Mouse (Mus musculus) CH12.LX (cell line): ENCODE results near the gene Rab40c. TPM values are rescaled to one million over a fixed set of nuclear protein-coding genes. Genes with fewer than 3 reads are reported as not detected.
A peak's percentile ranks its signal among the peaks of the same experiment; 100 is the strongest.

Experiments
- DNase-seq: peaks from one replicate; pipeline ENCODE4 v3.0.0-alpha.2; 2013; ENCODE audit errors: extremely low read depth
- H3K27ac ChIP-seq: 2 replicates; pipeline ENCODE4 v1.5.1; 2012; ENCODE audit warnings: low read depth, mild to moderate bottlenecking, control low read depth, moderate library complexity; ENCODE audit not compliant: insufficient read depth
- H3K27me3 ChIP-seq: replicated peaks from 2 replicates; pipeline ENCODE3; 2012; ENCODE audit warnings: inconsistent platforms
- H3K36me3 ChIP-seq, 2 experiments: replicated peaks in 1 of 2; 2 replicates each; pipeline versions ENCODE3 to v1.6.1; 2012; ENCODE audit warnings: inconsistent platforms in 1 of 2, low read length in 1 of 2, mild to moderate bottlenecking in 1 of 2, mixed read lengths in 1 of 2, moderate library complexity in 1 of 2; ENCODE audit not compliant: control insufficient read depth in 1 of 2, insufficient read depth in 1 of 2
- H3K4me1 ChIP-seq, 2 experiments: 2 replicates each; pipeline ENCODE4 v1.6.1; 2012; ENCODE audit warnings: inconsistent platforms in 1 of 2, moderate library complexity in 1 of 2; ENCODE audit not compliant: insufficient read depth in 2 of 2, control insufficient read depth in 1 of 2
- H3K4me2 ChIP-seq: 2 replicates; pipeline ENCODE4 v1.6.1; 2012; ENCODE audit warnings: low read depth, mild to moderate bottlenecking, control low read depth; ENCODE audit not compliant: poor library complexity, insufficient read depth, severe bottlenecking
- H3K4me3 ChIP-seq, 3 experiments: fragments of 150-350 bp in 1 of 3; sonication (generic) in 1 of 3; replicated peaks in 1 of 3; 2 replicates each; pipeline versions ENCODE3 to v1.5.1; 2011 to 2012; ENCODE audit warnings: low read depth in 2 of 3, low read length in 2 of 3, mild to moderate bottlenecking in 2 of 3, moderate library complexity in 2 of 3, control low read depth in 1 of 3, improper control_type of control experiment in 1 of 3, inconsistent platforms in 1 of 3, mixed read lengths in 1 of 3; ENCODE audit not compliant: poor library complexity in 1 of 3
- H3K79me2 ChIP-seq: replicated peaks from 2 replicates; pipeline ENCODE4 v1.6.1; 2012; ENCODE audit warnings: mild to moderate bottlenecking, moderate library complexity; ENCODE audit not compliant: control insufficient read depth, poor library complexity, insufficient read depth, severe bottlenecking; ENCODE audit errors: extremely low read depth
- H3K9ac ChIP-seq: 2 replicates; pipeline ENCODE4 v1.6.1; 2012; ENCODE audit warnings: low read depth, mild to moderate bottlenecking, control low read depth, moderate library complexity; ENCODE audit not compliant: insufficient read depth
- H3K9me3 ChIP-seq: replicated peaks from 2 replicates; pipeline ENCODE3; 2012; ENCODE audit warnings: low read length, inconsistent platforms, mixed read lengths
- BHLHE40 ChIP-seq: IDR thresholded peaks from 2 replicates; pipeline ENCODE4 v1.6.1; 2011; ENCODE audit warnings: mild to moderate bottlenecking, low read depth, low read length, improper control_type of control experiment
- CHD2 ChIP-seq: IDR thresholded peaks from 2 replicates; pipeline ENCODE4 v1.6.1; 2011; ENCODE audit warnings: low read length, improper control_type of control experiment
- CTCF ChIP-seq, 2 experiments: IDR thresholded peaks in 1 of 2; conservative IDR thresholded peaks in 1 of 2; 2 replicates each; pipeline ENCODE4 v1.5.1; 2011 to 2012; ENCODE audit warnings: low read depth in 2 of 2, low read length in 2 of 2, improper control_type of control experiment in 1 of 2, inconsistent platforms in 1 of 2, mild to moderate bottlenecking in 1 of 2, moderate library complexity in 1 of 2
- E2F4 ChIP-seq: IDR thresholded peaks from 2 replicates; pipeline ENCODE4 v1.6.1; 2011; ENCODE audit warnings: low read depth, low read length, improper control_type of control experiment; ENCODE audit not compliant: insufficient replicate concordance
- ELF1 ChIP-seq: IDR thresholded peaks from 2 replicates; pipeline ENCODE4 v1.6.1; 2014; ENCODE audit warnings: low read depth, mild to moderate bottlenecking, inconsistent platforms, low read length, improper control_type of control experiment
- EP300 ChIP-seq: IDR thresholded peaks from 2 replicates; pipeline ENCODE4 v1.6.1; 2011; ENCODE audit warnings: low read length, improper control_type of control experiment
- ETS1 ChIP-seq: conservative IDR thresholded peaks from 2 replicates; pipeline ENCODE4 v1.6.1; 2012; ENCODE audit warnings: low read depth, mild to moderate bottlenecking, inconsistent platforms, low read length, improper control_type of control experiment, moderate library complexity
- HCFC1 ChIP-seq: IDR thresholded peaks from 2 replicates; pipeline ENCODE4 v1.6.1; 2012; ENCODE audit warnings: low read depth, mild to moderate bottlenecking, inconsistent platforms, low read length, improper control_type of control experiment
- JUN ChIP-seq: IDR thresholded peaks from 2 replicates; pipeline ENCODE4 v1.6.1; 2011; ENCODE audit warnings: low read depth, mild to moderate bottlenecking, low read length, improper control_type of control experiment, moderate library complexity; ENCODE audit not compliant: insufficient read depth
- JUND ChIP-seq: conservative IDR thresholded peaks from 2 replicates; pipeline ENCODE4 v1.6.1; 2011; ENCODE audit warnings: low read depth, low read length, improper control_type of control experiment
- KAT2A ChIP-seq: IDR thresholded peaks from 2 replicates; pipeline ENCODE4 v1.6.1; 2012; ENCODE audit warnings: low read length, improper control_type of control experiment, inconsistent platforms; ENCODE audit not compliant: insufficient replicate concordance
- MAFK ChIP-seq: IDR thresholded peaks from 2 replicates; pipeline ENCODE4 v1.6.1; 2011; ENCODE audit warnings: low read length, improper control_type of control experiment; ENCODE audit not compliant: insufficient replicate concordance
- MAX ChIP-seq: IDR thresholded peaks from 2 replicates; pipeline ENCODE4 v1.6.1; 2011; ENCODE audit warnings: low read length, improper control_type of control experiment
- MAZ ChIP-seq: IDR thresholded peaks from 2 replicates; pipeline ENCODE4 v1.6.1; 2012; ENCODE audit warnings: low read depth, mild to moderate bottlenecking, inconsistent platforms, low read length, improper control_type of control experiment, moderate library complexity
- MEF2A ChIP-seq: IDR thresholded peaks from 2 replicates; pipeline ENCODE4 v1.6.1; 2014; ENCODE audit warnings: low read depth, mild to moderate bottlenecking, inconsistent platforms, low read length, improper control_type of control experiment, borderline replicate concordance
- MXI1 ChIP-seq: IDR thresholded peaks from 2 replicates; pipeline ENCODE4 v1.6.1; 2011; ENCODE audit warnings: mild to moderate bottlenecking, low read depth, low read length, improper control_type of control experiment
- NELFE ChIP-seq: IDR thresholded peaks from 2 replicates; pipeline ENCODE4 v1.6.1; 2011; ENCODE audit warnings: low read depth, low read length, improper control_type of control experiment
- NRF1 ChIP-seq: IDR thresholded peaks from 2 replicates; pipeline ENCODE4 v1.6.1; 2014; ENCODE audit warnings: low read depth, mild to moderate bottlenecking, inconsistent platforms, low read length, improper control_type of control experiment, moderate library complexity
- POLR2A ChIP-seq: IDR thresholded peaks from 2 replicates; pipeline ENCODE4 v1.6.1; 2011; ENCODE audit warnings: low read depth, mild to moderate bottlenecking, improper control_type of control experiment, low read length
- POLR2AphosphoS2 ChIP-seq: IDR thresholded peaks from 2 replicates; pipeline ENCODE4 v1.6.1; 2011; ENCODE audit warnings: low read depth, low read length, improper control_type of control experiment
- RCOR1 ChIP-seq: conservative IDR thresholded peaks from 2 replicates; pipeline ENCODE4 v1.6.1; 2012; ENCODE audit warnings: low read depth, mild to moderate bottlenecking, inconsistent platforms, low read length, improper control_type of control experiment
- SIN3A ChIP-seq: IDR thresholded peaks from 2 replicates; pipeline ENCODE4 v1.6.1; 2012; ENCODE audit warnings: low read length, improper control_type of control experiment, inconsistent platforms
- TBP ChIP-seq: conservative IDR thresholded peaks from 2 replicates; pipeline ENCODE4 v1.6.1; 2011; ENCODE audit warnings: low read depth, low read length, improper control_type of control experiment
- TCF12 ChIP-seq: IDR thresholded peaks from 2 replicates; pipeline ENCODE4 v1.6.1; 2014; ENCODE audit warnings: low read depth, mild to moderate bottlenecking, inconsistent platforms, low read length, improper control_type of control experiment
- UBTF ChIP-seq: IDR thresholded peaks from 2 replicates; pipeline ENCODE4 v1.6.1; 2012; ENCODE audit warnings: low read depth, mild to moderate bottlenecking, inconsistent platforms, low read length, improper control_type of control experiment, moderate library complexity
- USF1 ChIP-seq: IDR thresholded peaks from 2 replicates; pipeline ENCODE4 v1.6.1; 2014; ENCODE audit warnings: low read depth, mild to moderate bottlenecking, inconsistent platforms, low read length, improper control_type of control experiment
- USF2 ChIP-seq: conservative IDR thresholded peaks from 2 replicates; pipeline ENCODE4 v1.6.1; 2011; ENCODE audit warnings: low read depth, low read length, improper control_type of control experiment
- ZMIZ1 ChIP-seq: IDR thresholded peaks from 2 replicates; pipeline ENCODE4 v1.6.1; 2012; ENCODE audit warnings: low read depth, mild to moderate bottlenecking, inconsistent platforms, low read length, improper control_type of control experiment
- ZNF384 ChIP-seq: IDR thresholded peaks from 2 replicates; pipeline ENCODE4 v1.6.1; 2012; ENCODE audit warnings: low read depth, low read length, improper control_type of control experiment, inconsistent platforms
- dilution Hi-C: fragments of 300-500 bp; cut with MboI; formaldehyde crosslinking; loops from 2 replicates; pipeline ENCODE4 v1.14.3; 2020; ENCODE audit warnings: low sequenced_read_pairs; ENCODE audit not compliant: extremely low pct_unique_long_range_greater_than_20kb, extremely low pct_ligation_motif_present
- in situ Hi-C: fragments of 300-500 bp; cut with MboI; formaldehyde crosslinking; loops from 3 replicates; pipeline ENCODE4 v1.14.3; 2019; ENCODE audit warnings: low sequenced_read_pairs, low pct_ligation_motif_present, low pct_unique_long_range_greater_than_20kb, mixed read lengths
- polyA plus RNA-seq: library from polyadenylated mRNA; unstranded; fragments of >175 nt; gene quantifications from 2 replicates; pipeline ENCODE4 v1.2.1, GENCODE M21; 2012; ENCODE audit warnings: low read depth; ENCODE audit not compliant: insufficient read length
- total RNA-seq, 2 experiments: library from RNA; depleted of rRNA; stranded (reverse); fragments of 300-350 nt in 1 of 2; fragments of >200 nt in 1 of 2; gene quantifications; 2 replicates each; pipeline ENCODE4 v1.2.3; 2012 to 2014

Gene Rab40c
- total and polyA plus RNA-seq, 3 experiments, result 8.0 to 14.4 (median 9.2) TPM

DNA sequence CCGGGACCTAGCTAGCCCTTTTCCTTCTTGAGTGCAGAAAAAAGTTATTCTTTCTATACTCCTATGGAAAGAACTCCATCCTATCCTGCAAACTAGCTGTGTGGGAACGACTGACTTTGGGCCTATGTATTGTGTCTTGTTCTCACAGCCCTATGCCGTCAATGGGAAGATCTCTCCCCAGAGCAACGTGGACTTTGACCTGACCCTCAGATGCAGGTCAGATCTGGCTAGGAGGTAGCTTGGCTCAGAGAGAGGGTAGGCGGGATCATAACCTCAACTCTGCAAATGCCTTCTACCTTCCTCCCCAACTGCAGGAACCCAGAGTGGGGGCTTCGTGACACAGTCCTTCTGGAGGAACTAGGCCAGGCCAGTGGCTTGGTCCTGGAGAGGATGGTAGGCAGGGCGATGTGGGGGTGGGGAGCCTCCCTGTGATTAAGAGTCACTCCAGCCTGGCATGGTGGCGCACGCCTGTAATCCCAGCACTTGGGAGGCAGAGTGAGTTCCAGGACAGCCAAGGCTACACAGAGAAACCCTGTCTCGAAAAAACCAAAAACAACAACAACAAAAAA lies 43.1 kb downstream of the Rab40c start:
- no peak for DNase-seq
- Histone ChIP-seq H3K9ac (peak overlapping the region; percentile 63), H3K79me2 (no peaks in the 10 kb centered on the region), H3K27ac (no peak overlapping the region), H3K36me3 (peaks cover 25 to 48% of the 10 kb centered on the region in 2 experiments), H3K4me1 (peaks cover 6 to 18% of the 10 kb centered on the region in 2 experiments), H3K27me3 (peaks cover 15% of the 10 kb centered on the region), H3K9me3 (no peaks in the 10 kb centered on the region), H3K4me2 (peak overlapping the region; percentile 39), H3K4me3 (peak overlapping the region; percentile 22 to 93 (median 63))
- TF ChIP-seq TBP (no peak), USF2 (no peak), NRF1 (no peak), SIN3A (no peak), ZNF384 (no peak), ELF1 (no peak), JUND (no peak), MAZ (no peak), MAX (no peak), MEF2A (no peak), POLR2A (no peak), JUN (no peak), E2F4 (no peak), ZMIZ1 (no peak), RCOR1 (no peak), MAFK (no peak), CHD2 (no peak), EP300 (no peak), USF1 (no peak)
- dilution Hi-C loops, result no loop called here
- in situ Hi-C loops, result no loop called here

DNA sequence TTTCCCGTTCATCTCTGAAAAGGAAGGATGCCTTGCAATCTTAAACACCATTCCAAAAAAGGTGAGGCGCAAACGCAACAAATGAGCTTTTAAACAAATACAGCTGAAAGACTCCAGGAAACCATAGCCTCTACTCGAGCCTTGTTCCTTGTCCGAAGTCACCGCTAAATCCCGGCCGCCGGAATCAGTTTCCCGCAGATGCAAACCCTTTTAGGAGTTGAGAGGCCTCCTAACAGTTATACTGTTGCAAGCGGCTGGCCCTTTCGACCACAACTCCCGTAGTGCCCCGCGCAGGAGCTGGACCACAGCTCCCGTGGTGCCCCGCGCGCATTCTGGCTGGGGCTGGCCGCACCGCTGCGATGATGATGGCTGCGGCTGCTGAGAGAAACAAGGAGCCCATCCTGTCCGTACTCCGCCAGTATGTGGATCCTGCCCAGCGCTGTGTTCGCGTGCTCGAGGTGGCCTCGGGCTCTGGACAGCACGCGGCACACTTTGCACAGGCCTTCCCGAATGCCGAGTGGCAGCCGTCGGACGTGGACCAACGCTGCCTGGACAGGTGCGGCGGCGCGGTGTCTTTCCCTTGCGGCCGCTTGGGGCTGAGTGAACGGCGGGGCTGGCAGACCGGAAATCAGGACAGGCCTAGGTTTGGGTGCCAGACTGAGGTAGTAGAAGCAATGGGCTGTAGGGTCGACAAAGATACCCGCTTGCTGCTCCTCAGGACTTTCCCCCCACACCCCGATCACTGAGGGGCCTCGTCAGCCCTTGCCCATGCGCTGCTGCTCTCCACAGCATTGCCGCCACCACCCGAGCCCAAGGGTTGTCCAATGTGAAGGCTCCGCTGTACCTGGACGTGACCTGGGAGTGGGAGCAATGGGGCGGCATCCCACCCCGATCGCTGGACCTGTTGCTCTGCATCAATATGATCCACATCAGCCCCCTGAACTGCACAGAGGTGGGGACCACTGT lies 44.1 kb downstream of the Rab40c start:
- Histone ChIP-seq H3K36me3 (peaks cover 24 to 38% of the 10 kb centered on the region in 2 experiments), H3K9me3 (no peaks in the 10 kb centered on the region), H3K27me3 (peaks cover 16% of the 10 kb centered on the region), H3K9ac (peak overlapping the region; percentile 63), H3K27ac (peak overlapping the region; percentile 73), H3K79me2 (no peaks in the 10 kb centered on the region), H3K4me2 (peak overlapping the region; percentile 39), H3K4me1 (peaks cover 6 to 18% of the 10 kb centered on the region in 2 experiments), H3K4me3 (peak overlapping the region; percentile 63 to 93 (median 81))
- peak; percentile 78 for DNase-seq
- in situ Hi-C loops (no loop called here), dilution Hi-C loops (no loop called here)
- TF ChIP-seq NELFE (peak; percentile 90), CTCF (conservative IDR thresholded peaks at IDR 0.05 in 1 of 2, IDR thresholded peaks at IDR 0.05 in 1 of 2; ENCODE audit: low read depth in 2 of 2, low read length in 2 of 2) (peak in 1 of 2 experiments; percentile 20; a peak in 1 of 4 replicates), RCOR1 (no peak), MAX (peak; percentile 69; the same call in 1 of the 2 replicates), POLR2A (peak; percentile 88), ZMIZ1 (peak; percentile 24; the same call in 1 of the 2 replicates), ETS1 (no peak), HCFC1 (peak; percentile 88), USF1 (no peak), TCF12 (peak; percentile 78), MAFK (no peak), NRF1 (peak; percentile 44), POLR2AphosphoS2 (0 out of 2 replicates have a peak, but pooled peaks have one; percentile 70), ELF1 (peak; percentile 62), BHLHE40 (0 out of 2 replicates have a peak, but pooled peaks have one; percentile 24), MXI1 (peak; percentile 70; the same call in 1 of the 2 replicates), UBTF (peak; percentile 87; the same call in 1 of the 2 replicates), KAT2A (peak; percentile 63; the same call in 1 of the 2 replicates)
